Mouse (Mus musculus) testis, adult 2 months (tissue): Measurements from ENCODE around the gene Csf2ra. TPM values are rescaled to one million over a fixed set of nuclear protein-coding genes. Genes with fewer than 3 reads are reported as not detected.
A peak's percentile ranks its signal among the peaks of the same experiment; 100 is the strongest.
"Not testable (repeated sequence)": the region's sequence is repeated elsewhere in the genome, so short reads cannot be mapped to it uniquely, and the experiment has no call there.

Source experiments
- H3K27ac ChIP-seq: fragments of 200-500 bp; 2 replicates; pipeline ENCODE4 v1.5.1; 2012; ENCODE audit warnings: low read depth, low read length; ENCODE audit not compliant: control insufficient read depth, insufficient read depth
- H3K27me3 ChIP-seq: fragments of 200-500 bp; 2 replicates; pipeline ENCODE4 v1.6.1; 2012; ENCODE audit warnings: mild to moderate bottlenecking, low read length, moderate library complexity; ENCODE audit not compliant: control insufficient read depth, insufficient read depth
- H3K36me3 ChIP-seq: fragments of 200-500 bp; 2 replicates; pipeline ENCODE4 v1.6.1; 2012; ENCODE audit warnings: mild to moderate bottlenecking, low read length; ENCODE audit not compliant: control insufficient read depth, insufficient read depth
- H3K4me1 ChIP-seq: fragments of 200-500 bp; 2 replicates; pipeline ENCODE4 v1.6.1; 2012; ENCODE audit warnings: low read length; ENCODE audit not compliant: control insufficient read depth, insufficient read depth
- H3K4me3 ChIP-seq: fragments of 200-500 bp; 2 replicates; pipeline ENCODE4 v1.5.1; 2012; ENCODE audit warnings: low read depth, mild to moderate bottlenecking, low read length, moderate library complexity, mixed read lengths; ENCODE audit not compliant: control insufficient read depth
- CTCF ChIP-seq: fragments of 200-500 bp; IDR thresholded peaks from 2 replicates; pipeline ENCODE4 v1.5.1; 2012; ENCODE audit warnings: low read depth, mild to moderate bottlenecking, inconsistent platforms, low read length, moderate library complexity; ENCODE audit not compliant: control insufficient read depth, insufficient read depth, insufficient replicate concordance
- POLR2A ChIP-seq: fragments of 200-500 bp; IDR thresholded peaks from 2 replicates; pipeline ENCODE4 v1.6.1; 2012; ENCODE audit warnings: low read depth, mild to moderate bottlenecking, inconsistent platforms, low read length, moderate library complexity; ENCODE audit not compliant: control insufficient read depth
- polyA plus RNA-seq: library from polyadenylated mRNA; depleted of rRNA; stranded (reverse); fragments of >200 nt; gene quantifications from 2 replicates; pipeline ENCODE4 v1.2.3, GENCODE M21; 2012; rRNA removed

Csf2ra gene
- 42.2 and 44.3 TPM in 2 replicates for polyA plus RNA-seq

- TF ChIP-seq POLR2A (no peak), CTCF (no peak)
- H3K36me3 ChIP-seq: no peaks in the 10 kb centered on the region
- peaks cover 15% of the 10 kb centered on the region for H3K4me1 ChIP-seq
- H3K4me3 ChIP-seq: peak within 1 kb of the TSS; percentile 73
- peak within 1 kb of the TSS; percentile 3 for H3K27ac ChIP-seq
- no peaks in the 10 kb centered on the region for H3K27me3 ChIP-seq
Observed at GRCm38 (mm10) chr19:61227941-61228701, at the start of gene Csf2ra. TSS of gene Csf2ra (minus strand) at chr19:61228429.

GRCm38 (mm10) chr19:61275446-61275845 lies 47.2 kb upstream of the Csf2ra start:
- Histone ChIP-seq H3K36me3 (no peaks in the 10 kb centered on the region), H3K27me3 (no peaks in the 10 kb centered on the region), H3K4me1 (peaks cover 2% of the 10 kb centered on the region; the same call in 1 of the 2 replicates), H3K27ac (no peak overlapping the region), H3K4me3 (no peak overlapping the region)
- TF ChIP-seq POLR2A (no peak), CTCF (no peak)

GRCm38 (mm10) chr19:61269141-61269540 lies 40.9 kb upstream of the Csf2ra start:
- H3K36me3 ChIP-seq, H3K27ac ChIP-seq, H3K4me1 ChIP-seq, H3K27me3 ChIP-seq, H3K4me3 ChIP-seq: not testable (repeated sequence)

- Histone ChIP-seq H3K27me3 (no peaks in the 10 kb centered on the region), H3K4me3 (no peak overlapping the region), H3K27ac (no peak overlapping the region), H3K36me3 (no peaks in the 10 kb centered on the region), H3K4me1 (no peaks in the 10 kb centered on the region)
- TF ChIP-seq POLR2A: no peak
- TF ChIP-seq CTCF: no peak
Observed at GRCm38 (mm10) chr19:61267141-61267540, 38.9 kb upstream of the Csf2ra start.

DNA sequence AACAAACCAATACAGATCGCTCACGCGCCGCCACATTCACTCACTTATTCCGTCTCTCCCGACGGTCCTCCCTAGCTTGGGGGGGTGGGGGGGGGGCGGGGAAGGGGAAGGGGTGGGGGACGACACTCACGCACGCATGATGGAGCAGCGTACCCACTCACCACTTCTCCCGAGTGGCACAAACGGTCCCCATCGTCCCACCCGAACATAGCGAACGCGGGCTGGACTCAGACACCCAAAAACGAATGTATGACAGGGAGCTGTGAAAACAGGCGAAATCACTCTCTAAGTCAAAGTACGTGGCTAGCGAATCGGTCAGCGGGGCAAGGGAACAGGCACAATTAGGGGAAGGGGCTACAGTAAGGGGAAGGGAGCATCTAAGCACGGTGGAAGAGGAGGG lies 38.4 kb upstream of the Csf2ra start:
- H3K36me3 ChIP-seq: no peaks in the 10 kb centered on the region
- no peaks in the 10 kb centered on the region for H3K27me3 ChIP-seq
- H3K4me1 ChIP-seq: no peaks in the 10 kb centered on the region
- TF ChIP-seq POLR2A (no peak), CTCF (no peak)
- H3K27ac ChIP-seq: no peak overlapping the region
- no peak overlapping the region for H3K4me3 ChIP-seq

DNA sequence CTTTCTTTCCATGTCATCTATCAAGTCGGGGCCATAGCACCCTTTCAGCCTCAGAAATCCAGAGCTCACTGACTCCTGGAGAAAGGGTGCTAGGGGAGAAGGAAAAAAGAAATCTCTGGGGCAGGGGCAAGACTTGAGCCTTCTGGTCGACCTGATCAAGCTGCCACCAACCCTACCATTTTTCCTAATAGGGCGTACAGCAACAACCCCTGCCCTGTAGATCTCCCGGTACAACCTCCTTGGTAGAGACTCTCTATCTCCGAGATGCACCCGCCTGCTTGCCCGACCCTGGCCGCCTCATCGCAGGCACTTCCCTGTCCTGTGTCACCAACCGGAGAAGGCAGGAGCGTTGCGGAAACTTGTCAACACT lies 38.0 kb upstream of the Csf2ra start:
- no peaks in the 10 kb centered on the region for H3K36me3 ChIP-seq
- no peak overlapping the region for H3K4me3 ChIP-seq
- no peak overlapping the region for H3K27ac ChIP-seq
- no peaks in the 10 kb centered on the region for H3K4me1 ChIP-seq
- TF ChIP-seq CTCF: no peak
- no peak for TF ChIP-seq POLR2A
- H3K27me3 ChIP-seq: no peaks in the 10 kb centered on the region

GRCm38 (mm10) chr19:61265349-61266245 lies 37.4 kb upstream of the Csf2ra start:
- Histone ChIP-seq H3K36me3 (no peaks in the 10 kb centered on the region), H3K4me1 (no peaks in the 10 kb centered on the region), H3K4me3 (no peak overlapping the region), H3K27me3 (no peaks in the 10 kb centered on the region), H3K27ac (no peak overlapping the region)
- TF ChIP-seq POLR2A (no peak), CTCF (peak; percentile 14; the same call in 1 of the 2 replicates)

DNA sequence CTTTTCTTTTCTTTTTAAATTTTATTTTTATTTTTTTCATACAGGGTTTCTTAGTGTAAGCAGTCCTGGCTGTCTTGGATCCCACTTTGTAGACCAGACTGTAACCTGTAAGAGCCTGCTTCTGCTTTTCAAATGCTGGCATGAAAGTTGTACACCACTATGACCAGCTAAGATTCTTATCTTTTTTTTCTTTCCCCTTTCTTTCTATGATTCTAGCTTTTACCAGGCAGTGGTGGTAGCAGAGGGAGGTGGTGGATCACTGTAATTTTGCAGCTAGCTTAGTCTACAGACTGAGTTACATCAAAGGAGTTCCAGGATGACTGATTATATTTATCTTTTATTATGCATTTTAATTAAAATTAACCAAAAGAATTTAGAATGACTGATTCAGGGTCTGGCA lies 36.7 kb upstream of the Csf2ra start:
- TF ChIP-seq POLR2A (no peak), CTCF (no peak)
- no peaks in the 10 kb centered on the region for H3K36me3 ChIP-seq
- no peak overlapping the region for H3K4me3 ChIP-seq
- H3K27ac ChIP-seq: no peak overlapping the region
- H3K27me3 ChIP-seq: no peaks in the 10 kb centered on the region
- H3K4me1 ChIP-seq: no peaks in the 10 kb centered on the region
